Comparison of ENCODE assay signal across 8 mouse cellular contexts in genomic region chr9:65346476-65347111, GRCm38 (mm10). TPM values are rescaled to one million over a fixed set of nuclear protein-coding genes. Genes with fewer than 3 reads are reported as not detected.
DNase-seq lines count a peak whose midpoint lies in the region; ATAC-seq lines count a peak whose summit lies in the region.

No protein-coding gene starts in this region.

- peak overlapping the region; percentile 99 for H3K4me3 ChIP-seq in intestine, embryonic 14.5 days (ENCODE audit: low read depth, low read length)
- H3K4me3 ChIP-seq in limb, embryonic 10.5 days: peak overlapping the region; percentile 95
- H3K4me3 ChIP-seq in midbrain, embryonic 10.5 days: peak overlapping the region; percentile 100

- peak; percentile 92 for DNase-seq in heart, adult 11 months
- DNase-seq in heart, adult 8-10 months (ENCODE audit: low spot score): no peak
- DNase-seq in cerebellum, postnatal 25 days: peak; percentile 65
- DNase-seq in frontal cortex, postnatal 36 days (ENCODE audit: low spot score in 2 of 2): peak; percentile 38 to 41
- DNase-seq in intestine, embryonic 14.5 days (ENCODE audit: low spot score): peak; percentile 85
- DNase-seq in limb, embryonic 10.5 days (ENCODE audit: low spot score): peak; percentile 69
- peak; percentile 68 for DNase-seq in midbrain, embryonic 10.5 days (ENCODE audit: low spot score)
- peak; percentile 13 to 14 for DNase-seq in right cerebral cortex, postnatal 36 days (ENCODE audit: low spot score in 2 of 2)

- no peaks in the 10 kb centered on the region for H3K36me3 ChIP-seq in intestine, embryonic 14.5 days (ENCODE audit: control insufficient read depth, insufficient read depth, low read length)
- H3K36me3 ChIP-seq in limb, embryonic 10.5 days: no peaks in the 10 kb centered on the region
- no peaks in the 10 kb centered on the region for H3K36me3 ChIP-seq in midbrain, embryonic 10.5 days

- under 1% methylated on average over 69 of the region's 77 CpGs for WGBS in intestine, embryonic 14.5 days
- WGBS in limb, embryonic 10.5 days: under 1% methylated on average over 76 of the region's 77 CpGs
- WGBS in midbrain, embryonic 10.5 days: under 1% methylated on average over 77 of the region's 77 CpGs

- H3K9me3 ChIP-seq in intestine, embryonic 14.5 days (ENCODE audit: control insufficient read depth, low read length): peaks cover 4% of the 10 kb centered on the region; the same call in 1 of the 2 replicates
- H3K9me3 ChIP-seq in limb, embryonic 10.5 days (replicated peaks): 0 out of 2 replicates have a peak, but pooled peaks cover 2% of the 10 kb centered on the region
- H3K9me3 ChIP-seq in midbrain, embryonic 10.5 days (replicated peaks): peaks cover 4% of the 10 kb centered on the region; the same call in 1 of the 2 replicates

- H3K27me3 ChIP-seq in intestine, embryonic 14.5 days (replicated peaks; ENCODE audit: control insufficient read depth, insufficient read depth, low read length): no peaks in the 10 kb centered on the region
- H3K27me3 ChIP-seq in limb, embryonic 10.5 days (ENCODE audit: low read depth, poor library complexity, severe bottlenecking): no peaks in the 10 kb centered on the region
- H3K27me3 ChIP-seq in midbrain, embryonic 10.5 days (ENCODE audit: low read depth, poor library complexity, severe bottlenecking): no peaks in the 10 kb centered on the region

- peak overlapping the region; percentile 94 for H3K27ac ChIP-seq in intestine, embryonic 14.5 days (ENCODE audit: low read depth)
- peak overlapping the region; percentile 92 for H3K27ac ChIP-seq in limb, embryonic 10.5 days
- H3K27ac ChIP-seq in midbrain, embryonic 10.5 days (replicated peaks): peak overlapping the region; percentile 92

- peak overlapping the region; percentile 95 for H3K9ac ChIP-seq in intestine, embryonic 14.5 days (ENCODE audit: low read length)

- H3K4me1 ChIP-seq in intestine, embryonic 14.5 days (replicated peaks; ENCODE audit: control insufficient read depth, insufficient read depth, low read length): peaks cover 13% of the 10 kb centered on the region
- H3K4me1 ChIP-seq in limb, embryonic 10.5 days: peaks cover 18% of the 10 kb centered on the region
- peaks cover 23% of the 10 kb centered on the region for H3K4me1 ChIP-seq in midbrain, embryonic 10.5 days

- ATAC-seq in intestine, embryonic 14.5 days (replicated peaks; ENCODE audit: low FRiP score, low TSS enrichment, low read depth): peak; percentile 71

- H3K4me2 ChIP-seq in intestine, embryonic 14.5 days (ENCODE audit: low read length): peak overlapping the region; percentile 90

RNA-seq across cellular contexts. Expression of gene Pdcd7, which starts 0.7 kb away (rescaled TPM):
- total RNA-seq in heart, adult 8-10 months (2022): 10 to 100 TPM; 13.3 to 16.8 (median 16.0) TPM
- 9.2 and 11.2 TPM in 2 replicates for polyA plus RNA-seq in intestine, embryonic 14.5 days (2014; fragmentation: Nextera tagmentation; extraction: Ambion mirVana)
- polyA plus RNA-seq in limb, embryonic 10.5 days (2016; fragmentation: Nextera tagmentation; extraction: Ambion mirVana): 10.4 and 11.9 TPM in 2 replicates
- polyA plus RNA-seq in midbrain, embryonic 10.5 days (2016; fragmentation: Nextera tagmentation; extraction: Ambion mirVana): 8.1 and 8.4 TPM in 2 replicates

RNA-seq across cellular contexts. Expression of gene Ubap1l, which starts 14.2 kb away (rescaled TPM):
- under 1 TPM in 2 of 4 experiments, not detected in 2; 0.27 to 0.40 TPM for total RNA-seq in heart, adult 8-10 months (2022)
- 0.13 and 0.39 TPM in 2 replicates for polyA plus RNA-seq in intestine, embryonic 14.5 days (2014; fragmentation: Nextera tagmentation; extraction: Ambion mirVana)
- 0.30 and 0.38 TPM in 2 replicates for polyA plus RNA-seq in limb, embryonic 10.5 days (2016; fragmentation: Nextera tagmentation; extraction: Ambion mirVana)
- polyA plus RNA-seq in midbrain, embryonic 10.5 days (2016; fragmentation: Nextera tagmentation; extraction: Ambion mirVana): 0.29 and 0.36 TPM in 2 replicates

RNA-seq across cellular contexts. Expression of gene Kbtbd13, which starts 44.9 kb away (rescaled TPM):
- total RNA-seq in heart, adult 8-10 months (2022): 1 to 10 TPM; 2.4 to 3.6 (median 3.1) TPM
- polyA plus RNA-seq in intestine, embryonic 14.5 days (2014; fragmentation: Nextera tagmentation; extraction: Ambion mirVana): 0.66 and 1.1 TPM in 2 replicates
- polyA plus RNA-seq in limb, embryonic 10.5 days (2016; fragmentation: Nextera tagmentation; extraction: Ambion mirVana): 0.83 and 1.0 TPM in 2 replicates
- polyA plus RNA-seq in midbrain, embryonic 10.5 days (2016; fragmentation: Nextera tagmentation; extraction: Ambion mirVana): 0.61 and 0.81 TPM in 2 replicates

RNA-seq across cellular contexts. Expression of gene Rasl12, which starts 51.7 kb away (rescaled TPM):
- 1 to 10 TPM; 5.5 to 8.0 (median 6.0) TPM for total RNA-seq in heart, adult 8-10 months (2022)
- polyA plus RNA-seq in intestine, embryonic 14.5 days (2014; fragmentation: Nextera tagmentation; extraction: Ambion mirVana): 2.6 and 2.7 TPM in 2 replicates
- polyA plus RNA-seq in limb, embryonic 10.5 days (2016; fragmentation: Nextera tagmentation; extraction: Ambion mirVana): 5.8 and 8.2 TPM in 2 replicates
- polyA plus RNA-seq in midbrain, embryonic 10.5 days (2016; fragmentation: Nextera tagmentation; extraction: Ambion mirVana): 6.7 TPM in 2 replicates

RNA-seq across cellular contexts. Expression of gene Clpx, which starts 52.5 kb away (rescaled TPM):
- 100 to 1,000 TPM in 2 of 4 experiments, 10 to 100 TPM in 2; 82.7 to 113 (median 100) TPM for total RNA-seq in heart, adult 8-10 months (2022)
- 42.6 and 47.1 TPM in 2 replicates for polyA plus RNA-seq in intestine, embryonic 14.5 days (2014; fragmentation: Nextera tagmentation; extraction: Ambion mirVana)
- polyA plus RNA-seq in limb, embryonic 10.5 days (2016; fragmentation: Nextera tagmentation; extraction: Ambion mirVana): 45.5 and 52.7 TPM in 2 replicates
- 41.6 and 42.3 TPM in 2 replicates for polyA plus RNA-seq in midbrain, embryonic 10.5 days (2016; fragmentation: Nextera tagmentation; extraction: Ambion mirVana)
